Mouse (Mus musculus) heart, postnatal 0 days (tissue): ENCODE results near the gene Casq2. TPM values are rescaled to one million over a fixed set of nuclear protein-coding genes. Genes with fewer than 3 reads are reported as not detected.

ENCODE experiments used
- ATAC-seq: fragments of 200-750 bp; cut with Nextera tagmentation; 2 replicates; pipeline ENCODE4 v1.8.0; 2017; ENCODE audit warnings: low read depth, moderate number of reproducible peaks, moderate library complexity; ENCODE audit not compliant: insufficient read depth
- DNase-seq: peaks from one replicate; pipeline ENCODE4 v3.0.0-alpha.2; 2016; ENCODE audit warnings: low spot score
- H3K27ac ChIP-seq: fragments of 300-500 bp; sonication (generic); 2 replicates; pipeline ENCODE4 v1.5.1; 2014; ENCODE audit warnings: low read depth, mild to moderate bottlenecking
- H3K27me3 ChIP-seq: fragments of 300-500 bp; sonication (generic); 2 replicates; pipeline ENCODE4 v1.6.1; 2014; ENCODE audit warnings: low read length, mixed read lengths; ENCODE audit not compliant: control insufficient read depth, insufficient read depth
- H3K36me3 ChIP-seq: fragments of 300-500 bp; sonication (generic); replicated peaks from 2 replicates; pipeline ENCODE4 v1.6.1; 2014; ENCODE audit warnings: low read length, mixed read lengths; ENCODE audit not compliant: control insufficient read depth, insufficient read depth
- H3K4me1 ChIP-seq: fragments of 300-500 bp; sonication (generic); 2 replicates; pipeline ENCODE4 v1.6.1; 2014; ENCODE audit warnings: antibody characterized with exemption; ENCODE audit not compliant: control insufficient read depth, insufficient read depth
- H3K4me2 ChIP-seq: fragments of 300-500 bp; sonication (generic); 2 replicates; pipeline ENCODE4 v1.6.1; 2014; ENCODE audit warnings: low read depth, mild to moderate bottlenecking, low read length, moderate library complexity
- H3K4me3 ChIP-seq: fragments of 300-500 bp; sonication (generic); 2 replicates; pipeline ENCODE4 v1.5.1; 2014; ENCODE audit warnings: low read depth, low read length
- H3K9ac ChIP-seq: fragments of 300-500 bp; sonication (generic); replicated peaks from 2 replicates; pipeline ENCODE4 v1.6.1; 2014; ENCODE audit warnings: low read depth, low read length, mixed read lengths
- H3K9me3 ChIP-seq: fragments of 300-500 bp; sonication (generic); replicated peaks from 2 replicates; pipeline ENCODE4 v1.6.1; 2016; ENCODE audit warnings: low read length; ENCODE audit not compliant: control insufficient read depth
- CTCF ChIP-seq: IDR thresholded peaks from 2 replicates; pipeline ENCODE4 v1.5.1; 2016; ENCODE audit warnings: antibody characterized with exemption, control low read depth, low read depth
- EP300 ChIP-seq: IDR thresholded peaks from 2 replicates; pipeline ENCODE4 v1.6.1; 2016; ENCODE audit warnings: antibody characterized with exemption, low read depth
- WGBS: fragments of 180-500 bp; shearing (Covaris S2); extraction: QIAGEN DNeasy Blood & Tissue Kit; methylation state at CpG from one replicate; pipeline ENCODE4 v1.1.7; 2014; 5-methylcytosine and 5-hydroxymethylcytosine counted together
- polyA plus RNA-seq: library from polyadenylated mRNA; unstranded; fragments of >200 nt; fragmentation: Nextera tagmentation; extraction: Ambion mirVana; gene quantifications from 2 replicates; pipeline ENCODE4 v1.2.1, GENCODE M21; 2015
- total RNA-seq: library from RNA; depleted of rRNA; stranded (reverse); fragments of >200 nt; gene quantifications from 2 replicates; pipeline ENCODE4 v1.2.3, GENCODE M21; 2014; ENCODE audit warnings: low replicate concordance

Gene Casq2
- total and polyA plus RNA-seq, 2 experiments from 2014 or later = 836 to 872 TPM

- no peak for ATAC-seq
- Histone ChIP-seq H3K4me3 (no peak overlapping the region), H3K9me3 (no peaks in the 10 kb centered on the region), H3K9ac (no peak overlapping the region), H3K27me3 (no peaks in the 10 kb centered on the region), H3K27ac (no peak overlapping the region), H3K36me3 (peaks cover 25% of the 10 kb centered on the region), H3K4me2 (no peak overlapping the region), H3K4me1 (peaks cover 9% of the 10 kb centered on the region; the same call in 1 of the 2 replicates)
- WGBS = 90% methylated on average over 4 of the region's 4 CpGs
- DNase-seq = no peak
- TF ChIP-seq CTCF (no peak), EP300 (no peak)
These were observed 93.7 kb downstream of the Casq2 start for GRCm38 (mm10) chr3:102179869-102180268.

- H3K36me3 ChIP-seq = peaks cover 30% of the 10 kb centered on the region
- TF ChIP-seq EP300 = no peak
- no peak for TF ChIP-seq CTCF
- H3K9me3 ChIP-seq = no peaks in the 10 kb centered on the region
- H3K4me1 ChIP-seq = peaks cover 9% of the 10 kb centered on the region; the same call in 1 of the 2 replicates
- DNase-seq (peak; percentile 83), ATAC-seq (peak; percentile 85)
- 32% methylated on average over 7 of the region's 7 CpGs for WGBS
- no peak overlapping the region for H3K9ac ChIP-seq
- H3K4me2 ChIP-seq = no peak overlapping the region
- H3K27ac ChIP-seq = 0 out of 2 replicates have a peak overlapping the region, but pooled peaks have one; percentile 35
- no peak overlapping the region for H3K4me3 ChIP-seq
- H3K27me3 ChIP-seq = no peaks in the 10 kb centered on the region
These were observed 94.5 kb downstream of the Casq2 start for GRCm38 (mm10) chr3:102180746-102181145.

DNA sequence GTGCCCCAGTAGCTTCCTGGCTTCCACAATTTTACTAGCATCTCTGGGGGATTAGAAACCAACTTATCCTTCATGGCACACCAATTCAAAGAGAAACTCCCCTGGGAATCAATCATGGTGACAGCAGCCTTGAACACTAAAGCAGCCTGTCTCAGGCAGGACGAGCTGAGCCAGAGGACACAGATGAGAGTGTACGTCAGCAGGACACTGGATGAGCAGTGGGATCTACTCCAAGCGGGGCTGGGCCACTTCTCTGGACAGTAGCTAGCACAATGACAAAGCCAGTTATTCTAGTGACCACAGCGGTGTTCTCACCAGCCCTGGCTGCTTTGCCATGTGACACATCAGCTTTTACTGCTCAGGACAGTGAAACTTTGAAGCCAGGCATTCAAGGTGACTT, 95.0 kb downstream of the Casq2 start:
- Histone ChIP-seq H3K36me3 (peaks cover 31% of the 10 kb centered on the region), H3K4me3 (no peak overlapping the region), H3K4me1 (peaks cover 9% of the 10 kb centered on the region; the same call in 1 of the 2 replicates), H3K9ac (no peak overlapping the region), H3K27me3 (no peaks in the 10 kb centered on the region), H3K4me2 (no peak overlapping the region), H3K9me3 (no peaks in the 10 kb centered on the region), H3K27ac (0 out of 2 replicates have a peak overlapping the region, but pooled peaks have one; percentile 35)
- DNase-seq (no peak), ATAC-seq (0 out of 2 replicates have a peak, but pooled peaks have one; percentile 34)
- WGBS = 65% methylated on average over 4 of the region's 4 CpGs
- TF ChIP-seq CTCF (no peak), EP300 (no peak)

DNA sequence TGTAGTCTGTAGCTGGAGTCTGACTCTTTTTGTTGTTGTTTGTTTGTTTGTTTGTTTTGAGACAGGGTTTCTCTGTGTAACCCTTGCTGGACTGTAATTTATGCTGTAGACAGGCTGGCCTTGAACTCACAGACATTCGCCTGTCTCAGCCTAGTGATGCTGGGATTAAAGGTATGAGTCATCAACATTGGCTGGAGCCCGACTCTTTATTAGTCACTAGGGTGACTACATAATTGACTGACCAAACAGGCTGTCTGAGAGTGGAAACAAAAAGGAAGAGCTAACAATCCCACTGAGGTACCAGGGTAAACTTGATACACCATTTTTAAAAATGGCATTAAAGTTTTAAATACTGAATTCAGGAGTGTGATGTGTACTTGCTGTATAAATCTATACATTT, 96.4 kb downstream of the Casq2 start:
- DNase-seq = no peak
- no peak for ATAC-seq
- no peak overlapping the region for H3K27ac ChIP-seq
- H3K4me2 ChIP-seq = no peak overlapping the region
- no peak overlapping the region for H3K4me3 ChIP-seq
- TF ChIP-seq EP300 (no peak), CTCF (no peak)
- H3K4me1 ChIP-seq = peaks cover 9% of the 10 kb centered on the region; the same call in 1 of the 2 replicates
- H3K9me3 ChIP-seq = no peaks in the 10 kb centered on the region
- H3K9ac ChIP-seq = no peak overlapping the region
- no peaks in the 10 kb centered on the region for H3K27me3 ChIP-seq
- peaks cover 44% of the 10 kb centered on the region for H3K36me3 ChIP-seq
- WGBS = 83% methylated on average over 2 of the region's 2 CpGs

- Histone ChIP-seq H3K9ac (no peak overlapping the region), H3K9me3 (no peaks in the 10 kb centered on the region), H3K27ac (no peak overlapping the region), H3K4me3 (no peak overlapping the region), H3K36me3 (peaks cover 56% of the 10 kb centered on the region), H3K4me2 (no peak overlapping the region), H3K27me3 (no peaks in the 10 kb centered on the region), H3K4me1 (peaks cover 22% of the 10 kb centered on the region)
- 58% methylated on average over 5 of the region's 5 CpGs for WGBS
- no peak for TF ChIP-seq EP300
- TF ChIP-seq CTCF = no peak
- DNase-seq (no peak), ATAC-seq (no peak)
These were observed 98.5 kb downstream of the Casq2 start for GRCm38 (mm10) chr3:102184721-102185120.

DNA sequence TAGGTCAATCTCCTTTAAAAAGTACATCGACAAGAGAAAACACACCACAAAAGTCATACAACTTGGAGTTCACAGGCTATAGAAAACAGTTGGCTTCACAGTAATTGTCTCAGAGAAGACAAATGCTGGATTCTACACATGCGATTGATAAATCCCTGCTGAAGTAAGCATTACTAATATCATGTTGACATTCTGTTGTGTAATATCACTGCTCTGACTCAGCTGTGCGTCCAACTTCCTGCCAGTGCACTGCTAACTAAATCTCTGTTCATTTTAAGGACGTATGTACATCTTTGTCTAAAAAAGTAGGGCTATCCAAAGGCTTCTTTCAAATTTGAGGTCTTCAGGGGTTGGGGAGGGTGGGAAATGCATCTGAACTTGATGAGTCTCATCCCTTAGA, 101.2 kb downstream of the Casq2 start:
- H3K4me3 ChIP-seq = no peak overlapping the region
- no peak overlapping the region for H3K4me2 ChIP-seq
- TF ChIP-seq EP300 = no peak
- no peak for TF ChIP-seq CTCF
- no peak overlapping the region for H3K27ac ChIP-seq
- no peak for DNase-seq
- WGBS = 76% methylated on average over 4 of the region's 4 CpGs
- no peaks in the 10 kb centered on the region for H3K9me3 ChIP-seq
- peaks cover 25% of the 10 kb centered on the region for H3K4me1 ChIP-seq
- no peak overlapping the region for H3K9ac ChIP-seq
- H3K36me3 ChIP-seq = peaks cover 44% of the 10 kb centered on the region
- H3K27me3 ChIP-seq = no peaks in the 10 kb centered on the region
- ATAC-seq = no peak
